Mouse (Mus musculus): Measurements from ENCODE around the gene 1700012B09Rik.

Gene 1700012B09Rik

DNA sequence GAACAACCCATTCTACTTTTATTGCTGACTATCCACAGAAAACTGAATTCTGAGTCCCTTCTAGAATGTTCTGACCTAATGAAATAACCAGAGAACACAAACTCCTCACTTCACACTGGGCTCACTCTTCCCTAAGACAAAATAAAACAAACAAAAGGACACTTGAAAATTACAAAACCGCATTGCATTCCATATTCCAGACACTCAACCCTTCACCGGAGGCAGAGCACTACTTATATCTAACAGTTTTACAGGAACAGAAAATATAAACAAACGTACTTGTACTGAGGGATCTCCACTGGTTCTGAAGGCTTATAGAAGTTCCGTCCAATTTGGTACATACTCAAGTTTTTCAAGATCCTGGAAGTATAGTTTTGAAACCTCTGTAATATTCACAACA lies 42.5 kb downstream of the 1700012B09Rik start:
- DNase-seq: no peak

DNA sequence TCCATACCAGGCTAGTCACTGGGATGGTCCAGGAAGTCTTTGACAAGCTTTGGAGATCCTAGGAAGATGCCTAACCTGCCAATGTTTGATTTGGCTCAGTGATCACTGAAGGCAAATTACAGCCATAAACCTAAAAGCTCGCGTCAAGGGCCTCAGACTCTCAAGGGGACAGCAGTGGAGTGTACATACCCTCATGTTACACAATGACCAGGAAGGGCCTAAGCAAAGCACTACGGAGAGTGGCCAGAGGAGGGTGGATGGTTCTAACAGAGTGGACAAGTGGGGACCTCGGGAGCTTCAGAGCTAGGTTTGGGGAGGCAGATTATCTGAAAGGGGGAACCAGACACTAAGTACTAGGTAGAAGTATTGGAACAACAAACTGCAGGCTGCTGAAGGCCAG lies 44.2 kb downstream of the 1700012B09Rik start:
- no peak for DNase-seq

DNA sequence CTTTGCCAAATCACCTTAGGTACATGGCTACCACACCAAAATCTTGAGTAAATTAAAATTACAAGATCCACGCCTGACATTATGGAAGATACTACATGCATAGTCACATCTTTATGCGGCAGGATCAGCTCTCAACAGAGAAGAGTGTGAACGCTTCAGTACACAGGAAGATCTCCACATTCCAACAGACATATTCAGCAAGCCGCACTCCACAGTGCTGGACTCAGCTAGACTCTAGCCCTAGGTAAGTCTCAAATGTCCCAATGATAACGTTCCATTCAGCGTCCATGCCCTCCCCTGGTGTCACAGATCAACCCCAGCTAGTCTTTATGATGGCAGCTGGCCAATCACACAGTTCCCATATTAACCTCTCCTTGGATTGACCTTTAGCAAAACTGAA lies 44.8 kb downstream of the 1700012B09Rik start:
- no peak for DNase-seq

DNA sequence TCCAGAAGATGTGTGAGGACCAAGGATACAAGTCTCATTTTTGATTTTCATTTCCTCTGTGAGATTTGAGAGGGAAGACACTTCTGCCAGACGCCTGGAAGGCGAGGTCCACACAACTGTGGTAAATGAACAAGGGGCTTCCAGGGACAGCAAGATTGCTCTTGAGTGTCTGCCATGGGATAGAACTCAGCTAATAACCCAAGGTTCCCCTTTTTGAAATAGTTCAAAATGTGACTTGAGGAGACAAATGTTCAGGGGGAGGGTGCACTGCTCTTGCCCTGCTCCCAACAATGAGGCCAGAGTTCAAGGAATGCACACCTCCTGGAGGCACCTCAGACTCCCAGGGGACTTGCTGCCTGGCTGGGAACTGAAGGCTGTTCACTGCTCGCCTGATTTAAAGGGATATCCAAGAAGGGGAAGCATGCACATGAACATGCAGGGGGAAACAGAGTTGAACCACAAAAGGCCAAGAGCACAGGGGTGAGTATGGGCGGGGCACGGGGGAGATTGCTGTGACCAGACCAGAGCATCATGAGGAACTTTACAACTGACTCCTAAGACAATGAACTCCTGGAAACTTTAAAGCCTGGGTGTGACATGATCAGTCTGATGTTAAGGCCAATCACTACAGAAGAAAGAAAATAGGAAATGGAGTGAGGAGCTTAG lies 45.9 kb downstream of the 1700012B09Rik start:
- DNase-seq: no peak

DNA sequence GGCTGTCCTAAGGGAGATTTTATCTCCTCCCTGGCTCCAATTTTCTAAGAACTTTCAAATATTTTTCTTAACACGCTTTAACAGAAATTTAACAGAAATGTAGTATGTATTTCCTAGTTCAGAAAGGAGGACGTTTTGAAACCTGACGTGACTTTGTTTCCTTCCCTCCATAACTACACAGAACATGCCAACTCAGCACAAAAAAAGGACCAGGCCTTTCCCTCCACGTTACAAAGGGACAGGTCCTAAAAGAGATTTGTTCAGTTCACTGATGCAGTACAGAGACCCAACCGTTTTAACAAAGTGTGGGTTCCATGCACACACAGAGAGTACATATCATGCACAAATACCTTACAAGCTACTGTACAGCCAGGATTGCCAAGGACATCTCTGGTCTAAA lies 49.2 kb downstream of the 1700012B09Rik start:
- DNase-seq: no peak

DNA sequence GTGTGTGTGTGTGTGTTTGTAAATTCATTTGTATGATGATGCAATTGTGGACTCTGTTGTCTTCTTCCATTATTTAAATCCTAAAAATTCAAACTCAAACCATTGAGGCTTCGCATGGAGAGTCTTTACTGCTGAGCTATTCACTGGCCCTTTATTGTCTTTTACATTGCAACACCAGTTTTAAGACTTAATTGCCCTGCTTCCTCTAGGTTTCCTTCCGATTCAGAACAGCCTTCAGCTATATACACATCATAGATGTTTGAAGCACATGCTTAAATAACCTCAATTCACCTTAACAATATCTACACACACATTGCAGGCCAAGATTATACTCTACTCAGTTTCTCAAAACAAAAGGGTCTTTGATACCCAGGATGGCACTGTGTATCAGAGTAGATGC lies 50.4 kb downstream of the 1700012B09Rik start:
- DNase-seq: no peak

DNA sequence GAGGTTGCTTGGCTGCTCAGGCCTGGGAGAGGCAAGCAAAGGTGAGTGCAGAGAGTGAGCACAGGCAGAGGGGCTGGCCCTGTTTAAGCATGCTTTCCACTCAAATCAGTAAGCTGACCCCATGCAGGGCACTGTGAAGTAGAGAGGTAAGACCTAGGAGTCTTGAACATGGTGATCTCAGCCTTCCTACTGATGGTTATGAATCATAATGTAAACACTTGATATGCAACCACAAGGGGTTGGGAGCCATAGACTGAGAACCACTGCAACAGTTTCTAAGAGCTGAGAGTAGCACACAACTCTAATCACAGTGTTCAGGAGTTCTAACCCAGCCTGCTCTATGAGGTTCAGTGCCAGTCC lies 52.5 kb downstream of the 1700012B09Rik start:
- no peak for DNase-seq

DNA sequence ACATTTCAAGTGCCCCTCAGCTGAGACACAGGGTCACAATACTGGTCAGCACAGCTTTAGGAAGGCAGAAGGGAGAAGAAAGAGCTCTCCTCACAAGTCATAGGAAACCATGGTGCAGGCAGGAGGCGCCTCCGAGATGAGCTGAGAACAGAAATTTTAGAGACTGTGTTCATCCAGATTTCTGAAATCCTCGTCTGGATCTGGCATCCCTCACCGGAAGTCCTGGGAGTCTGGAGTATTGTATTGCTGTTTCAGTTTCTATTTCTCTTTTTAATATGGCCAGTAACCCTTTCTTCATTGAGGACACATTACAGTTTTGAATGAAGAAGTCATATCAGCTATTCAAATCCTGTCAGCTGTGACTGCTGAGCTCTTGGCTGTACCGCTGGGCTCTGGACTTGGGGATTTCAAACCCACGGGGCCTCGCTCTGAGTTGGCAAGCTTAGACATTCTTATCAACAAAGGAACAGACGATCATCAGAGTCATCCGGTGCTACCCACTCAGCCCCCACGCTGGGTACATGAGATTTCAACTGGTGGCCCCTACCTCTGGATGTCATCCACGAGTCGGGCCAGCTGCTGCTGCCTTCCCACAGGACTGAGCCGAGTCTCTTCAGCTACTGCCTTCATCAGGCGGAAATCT lies 53.0 kb downstream of the 1700012B09Rik start:
- peak; percentile 74 for DNase-seq

DNA sequence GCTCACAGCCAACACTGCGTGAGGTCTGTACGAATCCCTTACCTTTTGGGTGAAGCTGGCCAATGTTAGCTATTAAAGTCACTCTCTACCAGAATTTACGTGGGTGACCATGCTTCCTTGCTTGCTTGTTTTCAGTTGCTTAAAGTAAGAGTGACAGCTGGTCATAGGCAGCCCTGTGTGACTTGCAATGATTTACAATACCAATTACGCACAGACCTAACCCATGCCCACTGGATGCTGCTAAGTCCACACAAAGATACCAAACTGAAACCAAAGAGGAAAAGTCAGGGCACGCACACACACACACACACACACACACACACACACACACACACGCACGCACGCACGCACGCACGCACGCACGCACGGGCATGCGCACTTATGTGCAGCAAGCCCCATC lies 55.6 kb downstream of the 1700012B09Rik start:
- DNase-seq: no peak

DNA sequence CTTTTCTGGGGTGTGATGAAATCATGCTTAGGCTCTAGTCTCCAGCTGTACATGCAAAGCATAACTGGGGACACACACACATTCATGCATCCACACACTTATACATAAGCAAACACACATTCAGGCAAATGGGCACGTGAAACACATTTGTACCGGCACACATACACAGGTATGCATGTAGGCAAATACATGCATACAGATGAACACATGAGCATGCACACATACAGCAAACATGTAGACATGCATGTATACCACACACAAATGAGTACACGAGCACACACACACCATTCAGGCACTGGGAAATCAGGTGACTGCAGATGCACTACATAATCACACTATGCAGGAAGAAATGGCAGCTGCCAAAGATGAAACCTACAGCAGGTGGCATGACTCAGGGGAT lies 59.9 kb downstream of the 1700012B09Rik start:
- no peak for DNase-seq
